Mouse (Mus musculus) small intestine, adult 2 months (tissue): ENCODE results near the gene Tcap.

Experiments
- CTCF ChIP-seq: fragments of 200-500 bp; IDR thresholded peaks from 2 replicates; pipeline ENCODE4 v1.5.1; 2012; ENCODE audit warnings: low read depth, mild to moderate bottlenecking, control low read depth, inconsistent platforms, low read length, moderate library complexity, mixed read lengths; ENCODE audit not compliant: insufficient replicate concordance, insufficient read length; ENCODE audit errors: extremely low read depth
- POLR2A ChIP-seq: fragments of 200-500 bp; IDR thresholded peaks from 2 replicates; pipeline ENCODE4 v1.6.1; 2012; ENCODE audit warnings: low read depth, mild to moderate bottlenecking, control low read depth, inconsistent platforms, low read length, moderate library complexity

- TF ChIP-seq CTCF (no peak), POLR2A (no peak)
Measured at GRCm38 (mm10) chr11:98417074-98417473, 33.5 kb downstream of the Tcap start.
